ENCODE assay signal across 16 mouse cellular contexts in genomic region chr1:43599483-43599882, GRCm38 (mm10).
"Had no signal": no experiment of that assay in that cellular context is flagged by ENCODE, and none has a peak within 500 bp of the region (broad histone marks: within the 10 kb centered on the region; RNA-seq: fewer than 3 reads in every experiment).

No protein-coding gene starts in this region.

- DNase-seq: kidney, adult 18-20 months; kidney, adult 9 months; kidney, postnatal 36 days; left cerebral cortex, postnatal 4 days; lung, adult 2 months; midbrain, embryonic 14.5 days; thymus, adult 18-20 months; thymus, postnatal 4 days had no signal

- ATAC-seq: inflammation-experienced regulatory T-cells, adult 6 months; intestine, embryonic 16.5 days had no signal

- H3K27me3 ChIP-seq: limb, embryonic 12.5 days; limb, embryonic 15.5 days had no signal

- H3K27ac ChIP-seq: kidney, postnatal 0 days; limb, embryonic 12.5 days; limb, embryonic 15.5 days; macrophage had no signal

- H3K9me3 ChIP-seq: limb, embryonic 12.5 days had no signal

- H3K4me3 ChIP-seq: limb, embryonic 12.5 days; limb, embryonic 15.5 days; megakaryocyte, embryonic 14.5 days had no signal

- H3K9ac ChIP-seq: limb, embryonic 12.5 days; limb, embryonic 15.5 days had no signal

- H3K4me2 ChIP-seq: limb, embryonic 12.5 days; limb, embryonic 15.5 days; midbrain, embryonic 11.5 days had no signal

- H3K36me3 ChIP-seq: limb, embryonic 12.5 days; limb, embryonic 15.5 days had no signal
